Mouse (Mus musculus): ENCODE results near the gene Abhd17c. TPM values are rescaled to one million over a fixed set of nuclear protein-coding genes. Genes with fewer than 3 reads are reported as not detected.
"Not testable (repeated sequence)": the region's sequence is repeated elsewhere in the genome, so short reads cannot be mapped to it uniquely, and the experiment has no call there.

The Abhd17c gene
- polyA plus RNA-seq, 1 experiment: 8.1 TPM

- H3K36me3 ChIP-seq (replicated peaks; ENCODE audit: low read length): peaks cover 5% of the 10 kb centered on the region
Observed at GRCm38 (mm10) chr7:84128661-84129060, 23.0 kb downstream of the Abhd17c start.

GRCm38 (mm10) chr7:84125730-84126129 lies 26.0 kb downstream of the Abhd17c start:
- Histone ChIP-seq H3K4me1 (peaks cover 65% of the 10 kb centered on the region), H3K36me3 (replicated peaks; ENCODE audit: low read length) (peaks cover 5% of the 10 kb centered on the region), H3K9me3 (no peaks in the 10 kb centered on the region), H3K27me3 (replicated peaks) (no peaks in the 10 kb centered on the region), H3K4me3 (replicated peaks) (no peak overlapping the region)
- TF ChIP-seq GATA1 (IDR thresholded peaks at IDR 0.05; ENCODE audit: borderline replicate concordance, low read length): no peak
- no peak for TF ChIP-seq FLI1 (IDR thresholded peaks at IDR 0.05; ENCODE audit: low read length)

More at GRCm38 (mm10) chr7:84128661-84129060, 23.0 kb downstream of the Abhd17c start:
- no peaks in the 10 kb centered on the region for H3K27me3 ChIP-seq (replicated peaks)
- H3K4me1 ChIP-seq: peaks cover 47% of the 10 kb centered on the region
- no peaks in the 10 kb centered on the region for H3K9me3 ChIP-seq
- no peak for TF ChIP-seq GATA1 (IDR thresholded peaks at IDR 0.05; ENCODE audit: borderline replicate concordance, low read length)
- TF ChIP-seq FLI1 (IDR thresholded peaks at IDR 0.05; ENCODE audit: low read length): no peak
- H3K4me3 ChIP-seq (replicated peaks): no peak overlapping the region

- not testable (repeated sequence) for H3K27me3 ChIP-seq (replicated peaks); H3K4me3 ChIP-seq (replicated peaks); H3K9me3 ChIP-seq; H3K36me3 ChIP-seq (replicated peaks; ENCODE audit: low read length)
- peaks cover 77% of the 10 kb centered on the region for H3K4me1 ChIP-seq
Observed at GRCm38 (mm10) chr7:84123651-84124050, 28.0 kb downstream of the Abhd17c start.

GRCm38 (mm10) chr7:84121778-84122177 lies 29.9 kb downstream of the Abhd17c start:
- no peaks in the 10 kb centered on the region for H3K36me3 ChIP-seq (replicated peaks; ENCODE audit: low read length)
- H3K27me3 ChIP-seq (replicated peaks): no peaks in the 10 kb centered on the region
- no peaks in the 10 kb centered on the region for H3K9me3 ChIP-seq
- no peak overlapping the region for H3K4me3 ChIP-seq (replicated peaks)
- H3K4me1 ChIP-seq: peaks cover 92% of the 10 kb centered on the region
- TF ChIP-seq GATA1 (IDR thresholded peaks at IDR 0.05; ENCODE audit: borderline replicate concordance, low read length) (no peak), FLI1 (IDR thresholded peaks at IDR 0.05; ENCODE audit: low read length) (no peak)

GRCm38 (mm10) chr7:84120142-84120760 lies 31.4 kb downstream of the Abhd17c start:
- Histone ChIP-seq H3K9me3 (no peaks in the 10 kb centered on the region), H3K36me3 (replicated peaks; ENCODE audit: low read length) (no peaks in the 10 kb centered on the region), H3K4me3 (replicated peaks) (no peak overlapping the region), H3K4me1 (peaks cover 90% of the 10 kb centered on the region), H3K27me3 (replicated peaks) (no peaks in the 10 kb centered on the region)
- TF ChIP-seq FLI1 (IDR thresholded peaks at IDR 0.05; ENCODE audit: low read length) (no peak), GATA1 (IDR thresholded peaks at IDR 0.05; ENCODE audit: borderline replicate concordance, low read length) (no peak)

GRCm38 (mm10) chr7:84119216-84120105 lies 32.2 kb downstream of the Abhd17c start:
- H3K4me3 ChIP-seq (replicated peaks): no peak overlapping the region
- H3K36me3 ChIP-seq (replicated peaks; ENCODE audit: low read length): peaks cover 2% of the 10 kb centered on the region
- H3K27me3 ChIP-seq (replicated peaks): no peaks in the 10 kb centered on the region
- peaks cover 93% of the 10 kb centered on the region for H3K4me1 ChIP-seq
- TF ChIP-seq FLI1 (IDR thresholded peaks at IDR 0.05; ENCODE audit: low read length) (no peak), GATA1 (IDR thresholded peaks at IDR 0.05; ENCODE audit: borderline replicate concordance, low read length) (no peak)
- no peaks in the 10 kb centered on the region for H3K9me3 ChIP-seq

GRCm38 (mm10) chr7:84117543-84118122 lies 34.1 kb downstream of the Abhd17c start:
- Histone ChIP-seq H3K4me1 (peaks cover 80% of the 10 kb centered on the region), H3K4me3 (replicated peaks) (no peak overlapping the region), H3K36me3 (replicated peaks; ENCODE audit: low read length) (peaks cover 19% of the 10 kb centered on the region), H3K9me3 (no peaks in the 10 kb centered on the region), H3K27me3 (replicated peaks) (no peaks in the 10 kb centered on the region)
- no peak for TF ChIP-seq GATA1 (IDR thresholded peaks at IDR 0.05; ENCODE audit: borderline replicate concordance, low read length)
- no peak for TF ChIP-seq FLI1 (IDR thresholded peaks at IDR 0.05; ENCODE audit: low read length)

GRCm38 (mm10) chr7:84116621-84117542 lies 34.8 kb downstream of the Abhd17c start:
- no peak overlapping the region for H3K4me3 ChIP-seq (replicated peaks)
- TF ChIP-seq FLI1 (IDR thresholded peaks at IDR 0.05; ENCODE audit: low read length): no peak
- no peak for TF ChIP-seq GATA1 (IDR thresholded peaks at IDR 0.05; ENCODE audit: borderline replicate concordance, low read length)
- H3K27me3 ChIP-seq (replicated peaks): no peaks in the 10 kb centered on the region
- H3K36me3 ChIP-seq (replicated peaks; ENCODE audit: low read length): peaks cover 23% of the 10 kb centered on the region
- peaks cover 73% of the 10 kb centered on the region for H3K4me1 ChIP-seq
- H3K9me3 ChIP-seq: no peaks in the 10 kb centered on the region

GRCm38 (mm10) chr7:84115385-84115784 lies 36.3 kb downstream of the Abhd17c start:
- peaks cover 58% of the 10 kb centered on the region for H3K4me1 ChIP-seq
- H3K36me3 ChIP-seq (replicated peaks; ENCODE audit: low read length): peaks cover 31% of the 10 kb centered on the region
- no peaks in the 10 kb centered on the region for H3K27me3 ChIP-seq (replicated peaks)
- TF ChIP-seq GATA1 (IDR thresholded peaks at IDR 0.05; ENCODE audit: borderline replicate concordance, low read length) (no peak), FLI1 (IDR thresholded peaks at IDR 0.05; ENCODE audit: low read length) (no peak)
- H3K4me3 ChIP-seq (replicated peaks): no peak overlapping the region
- no peaks in the 10 kb centered on the region for H3K9me3 ChIP-seq
